Mouse (Mus musculus) urinary bladder, postnatal 14 days (tissue): Measurements from ENCODE around the gene Cachd1.

Source experiments
- DNase-seq: peaks from one replicate; pipeline ENCODE4 v3.0.0; 2021; ENCODE audit warnings: low spot score

Gene Cachd1

DNA sequence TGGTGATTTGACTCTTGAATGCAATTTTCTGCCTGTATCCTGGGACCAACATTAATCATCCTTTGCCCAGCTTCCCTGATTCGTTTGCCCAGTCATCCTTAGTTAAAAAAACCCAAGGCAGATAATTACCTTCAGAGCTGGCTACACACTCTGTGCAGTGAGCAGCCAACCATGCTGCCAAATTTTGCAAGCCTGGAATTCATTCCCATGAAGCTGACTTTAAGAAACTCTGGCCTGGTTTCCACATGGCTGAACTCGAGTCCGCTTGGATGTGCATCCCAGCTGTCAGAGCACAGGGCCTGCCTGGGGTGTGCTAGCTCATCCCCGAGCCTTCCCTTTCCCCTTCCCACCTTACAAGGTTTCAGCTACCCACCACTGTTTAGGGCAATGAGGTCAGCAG is 214.5 kb downstream of the Cachd1 start:
- peak; percentile 29 for DNase-seq

DNA sequence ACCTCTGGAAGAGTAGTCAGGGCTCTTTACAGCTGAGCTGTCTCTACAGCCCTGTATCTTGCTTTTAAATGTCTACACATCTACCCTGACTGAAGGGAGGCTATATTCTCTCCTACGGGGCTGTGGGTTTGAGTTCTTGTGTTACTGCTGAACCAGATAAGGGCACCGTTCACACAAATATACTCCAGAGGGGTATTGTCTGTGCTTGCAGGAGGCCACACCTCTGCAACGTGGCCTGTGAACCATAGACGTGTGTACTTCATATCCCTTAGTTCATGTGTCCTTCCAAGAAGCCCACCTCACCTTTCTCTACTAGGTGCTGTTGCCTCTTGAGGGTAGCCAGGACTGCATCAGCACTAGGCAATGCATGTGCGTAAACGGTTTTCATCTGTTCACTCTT is 215.6 kb downstream of the Cachd1 start:
- DNase-seq, result no peak

DNA sequence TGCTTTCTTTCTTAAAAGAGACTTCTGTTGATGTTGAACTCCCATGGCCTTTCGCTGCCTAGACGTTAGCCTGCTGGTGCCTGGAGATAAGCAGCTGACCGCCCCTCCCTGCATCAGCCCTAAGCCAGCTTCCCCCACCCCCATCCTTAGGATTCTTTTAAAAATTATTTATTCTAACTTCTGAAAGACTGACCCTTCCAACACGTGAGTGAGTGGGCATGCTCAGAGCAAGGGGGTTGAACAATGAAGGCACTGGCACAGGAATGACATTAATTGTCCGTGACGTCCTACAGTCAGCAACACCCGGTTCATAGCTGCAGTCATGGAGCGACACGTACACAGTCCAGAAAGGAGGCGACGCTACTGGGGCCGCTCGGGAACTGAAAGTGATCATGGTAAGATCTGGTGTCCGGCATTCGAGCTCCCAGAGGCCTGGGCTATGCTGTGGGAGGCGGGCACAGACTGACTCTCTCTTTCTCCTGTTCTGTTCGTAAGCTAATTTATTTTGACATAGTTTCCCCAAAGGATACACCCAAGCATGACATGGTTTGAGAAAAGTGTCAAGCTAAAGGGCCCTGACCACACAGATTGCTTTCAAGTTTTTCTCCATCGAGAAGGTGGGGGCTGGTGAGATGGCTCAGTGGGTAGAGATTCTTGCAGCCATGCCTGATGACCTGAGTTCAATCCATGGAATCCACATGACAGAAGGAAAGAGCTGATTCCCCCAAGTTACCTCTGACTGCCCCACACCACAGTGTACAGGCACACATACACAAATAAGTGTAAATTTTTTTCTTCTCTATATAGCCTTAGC is 218.2 kb downstream of the Cachd1 start:
- no peak for DNase-seq

DNA sequence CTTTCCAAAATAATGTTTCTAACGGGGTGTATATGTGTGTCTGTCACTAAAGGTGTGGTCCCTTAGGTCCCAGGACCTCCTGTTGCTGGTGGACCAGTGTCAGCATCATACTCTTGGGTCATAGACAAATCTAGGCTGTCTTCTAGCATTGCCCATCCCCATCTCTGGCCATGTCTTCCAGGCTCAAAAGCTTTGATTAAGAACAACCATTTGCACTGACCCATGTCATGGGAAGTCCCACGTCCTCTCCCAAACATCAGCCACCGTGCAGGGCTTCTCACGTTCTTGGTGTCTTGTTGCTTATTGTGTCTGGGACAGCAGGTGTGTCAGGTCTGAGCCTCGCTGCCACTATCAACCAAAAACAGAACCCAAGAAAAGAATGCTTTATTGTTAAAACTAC is 219.1 kb downstream of the Cachd1 start:
- DNase-seq, result no peak

DNA sequence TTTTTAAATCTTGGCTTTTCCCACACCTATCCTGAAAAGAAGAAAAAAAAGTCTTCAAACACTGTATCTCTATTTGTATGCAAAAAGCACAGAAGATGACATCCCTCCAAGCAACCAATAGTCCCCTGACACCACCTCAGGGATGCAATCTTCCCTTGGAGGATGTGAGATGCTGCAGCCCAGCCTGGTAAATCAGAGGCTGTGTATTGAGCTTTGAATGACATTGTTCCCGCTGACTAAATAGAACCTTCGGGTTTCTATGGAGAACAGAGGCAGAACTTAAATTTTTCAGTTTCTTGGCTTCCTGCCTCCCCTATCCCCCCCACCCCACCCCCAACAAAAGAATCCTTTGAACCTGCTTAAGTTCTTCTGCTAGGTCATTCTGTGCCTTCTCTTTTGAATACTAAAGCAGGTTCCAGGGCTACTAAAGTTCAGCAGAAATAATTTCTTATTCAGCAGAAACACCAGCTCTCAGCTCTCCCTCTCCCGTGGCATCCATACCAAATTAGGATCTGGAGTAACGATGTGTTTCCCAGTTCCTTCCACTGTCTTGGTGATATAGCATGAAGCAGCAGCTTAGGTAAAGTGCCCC is 219.7 kb downstream of the Cachd1 start:
- no peak for DNase-seq

DNA sequence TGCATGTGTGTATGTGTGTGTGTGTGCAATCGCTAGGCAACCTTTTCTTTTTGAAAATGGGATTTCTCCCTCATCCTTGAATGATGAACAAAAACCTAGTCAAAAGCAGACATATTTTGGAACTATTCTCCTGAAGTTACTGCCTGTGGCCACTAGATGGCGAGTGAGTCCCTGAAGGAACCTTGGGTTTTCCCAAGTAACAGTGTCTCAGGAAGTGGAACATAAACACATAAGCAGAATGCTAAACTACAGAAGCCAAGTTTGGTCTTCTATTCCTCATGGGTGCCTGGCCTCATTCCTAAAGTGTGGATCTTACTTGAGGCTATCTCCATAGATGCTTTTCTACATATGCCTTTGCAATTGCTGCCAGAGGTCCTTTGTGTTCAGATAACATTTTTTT is 221.7 kb downstream of the Cachd1 start:
- peak; percentile 51 for DNase-seq

DNA sequence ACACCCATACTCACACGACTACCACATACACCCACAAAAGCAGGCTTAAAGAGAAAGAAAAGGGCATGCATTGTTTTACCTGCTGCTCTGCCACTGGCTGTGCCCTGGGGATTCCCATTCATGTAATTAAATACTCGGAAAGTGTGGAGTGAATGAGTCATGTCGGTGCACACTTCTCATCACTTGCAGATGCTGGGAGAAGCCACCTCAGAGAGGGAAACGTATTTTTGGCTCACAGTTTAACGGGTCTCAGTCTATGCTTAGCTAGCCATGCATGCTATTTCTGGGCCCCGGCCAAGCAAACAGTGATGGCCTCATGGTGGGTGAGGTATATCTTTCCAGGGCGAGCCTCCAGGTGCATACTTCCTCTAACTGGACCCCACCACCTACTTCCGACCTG is 222.4 kb downstream of the Cachd1 start:
- DNase-seq, result no peak

DNA sequence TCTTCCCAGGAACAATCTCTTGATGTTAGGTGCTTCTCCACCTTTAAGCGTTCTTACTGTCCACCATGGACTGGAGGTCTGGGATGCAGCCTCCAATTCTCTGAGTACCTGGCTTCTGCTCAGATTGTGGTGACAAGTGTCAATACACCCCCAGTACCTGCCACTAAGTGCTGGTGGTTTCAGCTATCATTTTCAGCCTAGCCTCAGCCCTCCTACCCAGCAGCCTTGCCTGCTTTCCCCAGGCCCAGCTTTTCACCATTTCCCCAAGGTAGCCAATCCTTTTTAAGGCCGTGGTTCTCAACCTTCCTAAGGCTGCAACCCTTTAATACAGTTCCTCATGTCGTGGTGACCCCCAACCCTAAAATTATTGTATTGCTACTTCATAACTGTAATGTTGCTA is 224.1 kb downstream of the Cachd1 start:
- DNase-seq, result no peak

DNA sequence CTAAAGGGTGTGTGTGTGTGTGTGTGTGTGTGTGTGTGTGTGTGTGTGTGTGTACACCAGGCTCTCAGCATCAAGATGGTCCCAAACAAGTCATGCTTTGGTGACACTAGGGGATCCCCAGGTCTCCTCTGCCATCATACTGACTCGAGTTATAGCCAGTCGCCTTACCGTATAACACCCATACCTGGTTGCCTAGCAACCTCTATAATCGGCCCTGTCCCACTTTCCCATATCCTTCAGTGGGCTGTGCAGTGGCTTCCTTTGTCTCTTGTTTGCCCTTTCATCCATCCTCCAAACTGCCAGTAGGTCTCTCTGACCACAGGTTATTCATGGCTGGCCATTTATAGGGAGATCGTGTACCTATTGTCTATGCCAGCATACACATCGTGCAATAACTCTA is 224.6 kb downstream of the Cachd1 start:
- DNase-seq, result no peak

DNA sequence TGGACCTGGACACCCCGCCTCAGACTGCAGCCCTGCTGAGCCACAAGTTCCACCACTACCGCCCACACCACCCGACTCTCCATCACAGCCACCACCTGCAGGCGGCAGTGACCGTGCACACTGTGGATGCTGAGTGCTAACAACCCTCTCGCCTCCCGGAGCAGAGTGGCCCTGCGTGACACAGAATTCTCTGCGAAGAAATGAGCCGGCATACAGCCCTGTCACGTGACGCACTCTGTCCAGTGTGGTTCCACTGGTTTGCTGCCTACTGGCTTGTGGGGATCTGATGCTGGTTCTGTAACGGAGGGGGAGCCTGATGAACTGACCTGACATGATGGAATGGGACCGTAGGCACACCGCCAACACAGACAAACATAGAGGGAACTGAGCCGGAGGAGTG is 226.5 kb downstream of the Cachd1 start:
- DNase-seq, result no peak

DNA sequence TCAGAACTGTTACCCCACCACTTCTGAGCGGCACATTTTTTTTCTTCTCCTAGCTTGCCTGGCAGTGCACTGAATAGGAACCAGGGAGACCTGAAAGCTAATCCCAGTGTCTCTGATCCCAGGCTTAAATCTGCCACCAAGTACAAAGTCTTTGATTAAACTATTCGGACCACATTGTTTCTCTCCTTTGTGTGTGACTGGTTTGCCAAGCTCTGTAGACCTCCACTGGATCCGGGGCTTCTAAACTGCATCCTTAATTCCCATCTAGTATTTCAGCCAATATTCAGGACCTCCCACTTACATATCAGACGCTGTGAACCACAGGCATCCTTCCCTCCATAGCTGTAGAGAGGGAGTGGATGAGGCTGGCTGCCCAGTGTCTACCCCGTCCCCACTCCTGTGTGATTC is 231.9 kb downstream of the Cachd1 start:
- DNase-seq, result no peak

DNA sequence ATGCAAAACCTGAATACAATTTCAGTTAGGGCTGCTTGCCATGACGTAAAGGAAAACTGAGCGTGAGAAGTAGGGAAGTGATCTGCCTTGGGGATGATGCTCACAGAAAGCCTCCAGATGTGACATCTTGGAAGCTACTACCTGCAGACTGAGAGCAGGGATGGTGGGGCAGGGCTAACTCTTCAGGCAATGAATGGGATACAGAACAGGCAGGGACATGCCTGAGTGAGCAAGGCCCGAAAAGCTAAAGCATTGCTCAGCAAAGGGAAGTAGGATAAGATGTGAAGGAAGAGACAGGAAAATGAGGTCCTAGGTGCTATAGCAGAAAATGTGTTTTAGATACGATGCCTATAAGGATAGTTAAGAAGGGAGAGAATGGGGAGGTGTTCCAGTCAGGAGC is 232.6 kb downstream of the Cachd1 start:
- DNase-seq, result no peak

DNA sequence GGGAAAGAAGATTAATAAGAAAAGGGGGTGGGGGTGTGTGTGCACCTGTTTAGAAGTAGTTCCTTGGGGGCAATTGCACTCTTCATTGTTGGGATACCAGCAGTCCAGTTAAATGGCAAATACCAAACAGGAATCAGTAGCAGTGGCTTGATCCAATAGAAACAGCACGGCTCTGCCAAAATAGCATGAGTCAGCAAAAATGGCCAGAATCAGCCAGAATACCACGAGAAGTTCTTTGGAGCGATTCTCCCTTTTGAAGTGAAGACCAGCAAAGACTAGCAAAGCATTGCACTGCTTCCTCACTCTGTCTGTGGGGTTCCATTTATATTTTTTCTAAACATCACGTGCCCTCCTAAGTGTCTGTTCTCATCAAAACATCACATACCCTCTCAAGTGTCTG is 241.3 kb downstream of the Cachd1 start:
- no peak for DNase-seq

DNA sequence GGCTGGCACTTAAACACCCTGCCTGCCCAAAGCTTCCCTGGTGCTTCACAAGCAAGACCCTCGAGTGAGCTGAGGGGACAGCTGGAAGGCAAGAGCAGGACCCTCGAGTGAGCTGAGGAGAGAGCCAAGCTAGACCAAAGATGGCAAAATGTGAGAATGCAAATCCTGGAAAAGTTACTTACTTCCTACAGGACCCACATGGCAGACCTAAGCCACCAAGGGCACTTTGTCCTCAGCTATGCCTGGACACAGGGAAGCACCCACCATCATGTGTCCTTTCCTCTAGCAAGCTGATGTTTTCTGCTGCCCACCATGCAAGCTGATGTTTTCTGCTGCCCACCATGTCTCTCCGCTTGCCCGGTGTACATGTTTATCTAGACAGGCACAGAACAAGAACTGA is 244.1 kb downstream of the Cachd1 start, which contains the start of gene Gm10577:
Gene Gm10577, minus strand, starts transcription at position 101 of the 400 bp plus-strand sequence.
- DNase-seq, result no peak

DNA sequence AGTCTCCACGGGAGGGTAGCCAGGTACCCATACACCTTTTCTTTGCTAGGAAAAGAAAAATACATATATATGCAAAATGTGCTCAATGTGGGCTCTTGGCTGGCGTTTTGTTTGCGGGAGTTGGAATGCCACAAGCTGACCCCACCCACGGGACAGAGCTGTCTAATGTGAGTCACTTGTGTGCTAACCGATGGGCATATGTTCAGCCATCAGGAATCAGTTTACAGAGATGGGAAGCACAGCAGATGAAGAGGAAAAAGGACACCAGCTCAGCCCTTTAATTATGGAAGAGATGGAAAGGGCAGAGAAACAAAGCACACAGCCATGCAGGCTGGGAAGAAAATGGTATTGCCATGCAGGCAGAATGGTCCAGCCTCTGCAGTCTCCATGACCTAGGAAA is 250.1 kb downstream of the Cachd1 start:
- DNase-seq, result no peak

DNA sequence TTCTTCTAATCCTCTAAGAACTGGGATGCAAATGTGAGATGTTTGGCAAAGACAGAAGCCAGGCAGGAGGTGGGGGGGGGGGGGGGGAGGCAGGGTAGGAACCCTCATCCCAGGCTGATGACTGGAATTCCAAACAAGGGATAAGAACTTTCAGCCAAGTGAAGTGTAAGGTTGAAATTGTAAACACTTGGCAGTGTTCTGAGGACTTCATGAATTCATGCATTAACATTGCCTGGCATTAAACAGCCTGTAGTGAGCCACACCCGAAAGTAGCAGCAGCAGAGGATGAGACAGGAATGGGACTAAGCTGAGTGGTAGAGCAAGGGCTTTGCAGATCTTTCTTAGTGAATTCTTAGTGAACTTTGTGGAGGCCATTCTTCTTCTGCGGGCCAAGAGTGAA is 250.5 kb downstream of the Cachd1 start:
- no peak for DNase-seq

DNA sequence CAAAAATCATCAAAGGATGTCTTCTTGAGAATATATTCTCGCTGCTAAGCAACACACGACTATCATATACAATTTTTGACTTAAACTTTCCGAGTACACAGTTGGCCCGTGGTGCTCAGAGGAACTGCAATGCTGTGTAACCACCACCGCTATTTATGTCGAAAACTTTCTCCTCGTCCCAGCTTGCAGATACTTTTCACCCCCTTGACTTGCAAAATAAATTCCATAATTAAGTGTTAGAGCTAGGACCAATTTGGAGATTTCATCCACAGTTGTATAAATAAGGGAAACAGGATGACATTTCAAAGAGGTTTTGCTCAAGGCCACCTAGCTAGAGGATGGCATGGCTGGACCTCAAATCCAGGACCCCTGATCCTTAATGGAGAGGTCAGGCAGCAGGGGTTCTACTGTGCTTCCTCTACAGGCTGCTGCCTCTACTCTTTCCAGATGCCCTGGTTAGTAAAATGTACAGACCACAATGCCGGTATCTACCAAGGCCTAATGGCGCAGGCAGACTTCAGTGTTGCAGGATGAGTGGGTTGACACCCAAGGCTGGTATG is 251.5 kb downstream of the Cachd1 start:
- no peak for DNase-seq

DNA sequence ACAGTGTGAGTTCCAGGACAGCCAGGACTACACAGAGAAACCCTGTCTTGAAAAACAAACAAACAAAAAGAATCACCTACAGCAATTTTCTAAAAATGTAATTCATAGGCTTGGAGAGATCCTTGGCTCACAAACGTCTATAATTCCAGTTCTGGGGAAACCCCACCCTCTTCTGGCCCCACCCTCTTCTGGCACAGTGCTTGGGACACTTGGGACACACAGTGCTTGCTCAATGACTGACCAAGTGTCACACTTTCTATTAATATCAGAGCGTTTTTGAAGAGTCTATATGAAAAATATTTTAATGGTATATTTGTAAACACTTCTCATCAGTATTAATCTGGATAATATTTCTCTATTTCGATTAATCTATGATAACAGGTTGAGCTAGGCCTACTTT is 256.6 kb downstream of the Cachd1 start:
- DNase-seq, result no peak

DNA sequence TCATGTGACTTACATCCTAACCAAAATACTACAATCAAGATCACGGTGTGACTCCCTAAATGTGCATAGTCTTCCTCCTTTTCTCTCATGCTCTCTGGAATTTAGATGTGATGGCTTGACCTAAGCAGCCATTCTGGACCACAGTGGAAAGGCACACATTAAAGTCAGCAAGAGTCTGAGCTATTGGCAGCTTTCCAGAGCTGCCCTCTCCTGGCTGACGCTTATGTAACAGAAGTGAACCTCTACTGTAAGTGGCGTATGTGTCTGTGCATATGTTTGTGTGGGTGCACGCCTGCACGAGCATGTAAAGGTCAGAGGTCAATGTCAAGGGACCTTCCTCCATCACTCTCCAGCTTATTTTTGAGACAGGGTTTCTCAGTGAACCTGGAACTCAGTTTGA is 258.7 kb downstream of the Cachd1 start:
- no peak for DNase-seq

DNA sequence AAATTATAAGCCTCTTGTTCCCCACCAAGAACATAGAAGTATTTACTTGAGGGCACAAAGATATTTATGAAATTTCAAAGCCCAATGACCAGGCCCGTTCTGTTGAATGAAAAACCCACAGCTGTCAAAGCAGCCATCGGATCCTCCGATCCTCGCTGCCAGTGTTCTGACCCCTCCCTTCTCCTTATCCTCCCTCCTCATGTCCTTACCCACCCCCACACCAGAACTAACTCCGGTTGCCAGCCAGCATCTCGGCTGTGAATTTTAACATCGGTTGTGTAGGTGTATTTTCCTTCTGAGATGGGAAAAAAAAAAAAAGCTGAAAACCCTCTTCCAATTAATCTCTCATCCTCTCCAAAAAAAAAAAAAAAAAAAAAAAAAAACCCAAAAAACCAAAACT is 260.7 kb downstream of the Cachd1 start:
- no peak for DNase-seq

DNA sequence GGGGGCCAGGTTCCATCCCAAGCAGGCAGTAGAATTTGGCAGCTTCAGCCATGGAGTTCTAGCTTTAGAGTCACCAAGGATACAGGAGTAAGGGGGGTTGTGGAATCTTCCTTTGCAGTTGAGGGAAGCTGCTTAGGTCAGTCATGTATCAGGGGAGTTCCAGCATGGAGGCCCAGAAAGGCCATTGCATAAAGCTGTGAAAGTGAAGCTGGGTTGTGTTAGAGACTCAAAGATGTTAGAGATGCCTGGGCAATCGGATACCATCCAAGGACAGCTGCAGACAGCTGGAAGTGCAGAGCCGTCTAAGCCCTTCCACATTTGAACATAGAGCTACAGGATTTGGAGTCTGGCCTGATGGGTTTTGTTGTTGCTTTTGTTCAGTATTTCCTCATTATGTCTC is 267.2 kb downstream of the Cachd1 start:
- no peak for DNase-seq

DNA sequence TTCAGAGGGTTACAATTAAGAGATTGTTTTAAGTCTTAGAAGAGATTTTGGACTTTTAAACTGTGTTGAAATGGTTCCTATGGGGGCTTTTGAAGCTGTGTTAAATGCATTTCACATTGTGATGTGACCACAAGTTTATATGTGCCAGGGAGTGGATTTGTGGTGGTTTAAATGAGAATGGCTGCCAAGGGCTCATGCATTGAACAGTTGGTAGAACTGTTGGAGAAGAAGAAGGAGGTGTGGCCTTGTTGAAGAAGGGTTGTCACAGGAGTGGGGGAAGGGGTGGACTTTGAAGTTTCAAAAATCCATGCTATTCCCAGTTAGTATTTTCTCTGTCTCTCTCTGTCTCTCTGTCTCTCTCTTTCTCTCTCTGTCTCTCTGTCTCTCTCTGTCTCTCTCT is 267.7 kb downstream of the Cachd1 start:
- DNase-seq, result no peak

DNA sequence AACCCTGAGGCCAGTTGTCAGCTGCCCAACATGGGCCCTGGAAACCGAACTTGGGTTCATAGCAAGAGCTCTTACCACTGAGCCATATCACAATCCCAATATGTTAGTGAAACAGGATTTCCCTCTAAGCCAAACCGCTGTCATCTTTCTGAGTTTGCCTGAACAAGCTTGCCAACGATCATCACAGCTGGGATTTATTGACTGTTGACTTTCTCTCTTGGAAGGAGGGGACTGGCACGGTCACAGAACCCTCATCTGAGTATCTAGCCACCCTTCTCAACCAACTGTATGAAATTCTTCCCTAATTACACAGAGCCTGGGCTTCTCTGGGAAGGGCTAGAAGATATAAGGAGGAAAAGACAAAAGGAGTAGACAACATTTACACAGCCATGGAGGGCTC is 270.1 kb downstream of the Cachd1 start:
- DNase-seq, result no peak

DNA sequence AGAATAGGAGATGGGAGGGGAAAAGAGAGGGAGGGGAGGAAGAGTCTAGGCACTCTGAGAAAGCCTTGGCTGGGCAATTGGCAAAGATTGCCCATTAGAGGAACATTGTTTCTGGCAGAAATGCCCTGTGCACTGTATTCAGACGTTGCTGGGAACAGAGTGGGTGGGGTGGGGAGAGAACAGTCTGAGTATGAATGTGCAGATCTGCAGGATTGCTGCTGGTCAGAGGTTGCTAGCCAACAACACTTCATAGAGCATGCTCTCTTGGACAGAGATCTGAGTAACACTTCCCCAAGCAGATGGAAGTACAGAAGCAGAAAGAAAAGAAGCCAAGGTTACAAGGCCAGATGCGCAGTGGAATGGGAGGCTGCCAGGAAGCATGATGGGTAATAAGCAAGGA is 285.7 kb downstream of the Cachd1 start:
- DNase-seq, result no peak
